ENCODE assay signal across 9 mouse cellular contexts in genomic region chr4:140788983-140789382, GRCm38 (mm10). TPM values are rescaled to one million over a fixed set of nuclear protein-coding genes. Genes with fewer than 3 reads are reported as not detected.
DNase-seq lines count a peak whose midpoint lies in the region; ATAC-seq and TF ChIP-seq lines count a peak whose summit lies in the region.
"Had no signal": no experiment of that assay in that cellular context is flagged by ENCODE, and none has a peak within 500 bp of the region (broad histone marks: within the 10 kb centered on the region; RNA-seq: fewer than 3 reads in every experiment).

No protein-coding gene starts in this region.

- no peak; the same call in 1 of the 2 replicates for ATAC-seq in erythroid progenitor cell, adult 5-6 weeks (replicated peaks; ENCODE audit: low FRiP score, poor library complexity, severe bottlenecking)

- H3K4me1 ChIP-seq in embryonic fibroblast, embryonic 13.5 days (ENCODE audit: control insufficient read depth, insufficient read depth, low read length) = no peaks in the 10 kb centered on the region

- TF ChIP-seq POLR2A in embryonic fibroblast, embryonic 13.5 days (IDR thresholded peaks at IDR 0.05; ENCODE audit: low read depth, low read length) = no peak

- peak; percentile 74; the same call in 1 of the 2 replicates for TF ChIP-seq CTCF in embryonic fibroblast, embryonic 13.5 days (IDR thresholded peaks at IDR 0.05; ENCODE audit: borderline replicate concordance, insufficient read depth, low read length)

- H3K27ac ChIP-seq in embryonic fibroblast, embryonic 13.5 days (ENCODE audit: insufficient read depth, low read length) = no peak overlapping the region

- peak; percentile 79 for DNase-seq in 3T3-L1 (ENCODE audit: low read depth, low spot score)
- DNase-seq in B cell, adult 2 months = peak; percentile 84 to 86
- DNase-seq in adrenal gland, postnatal 36 days = peak; percentile 73 to 75
- peak; percentile 47 to 82 for DNase-seq in kidney, adult 8-10 months
- DNase-seq in lung, adult 18-20 months = peak; percentile 58 to 63
- peak; percentile 57 for DNase-seq in right cerebral cortex, postnatal 4 days

- H3K4me3 ChIP-seq in embryonic fibroblast, embryonic 13.5 days (ENCODE audit: insufficient read depth, low read length) = no peak overlapping the region

RNA-seq across cellular contexts. Expression of gene Padi4, which starts 14.9 kb away (rescaled TPM):
- under 1 TPM; 0.23 to 0.63 TPM for total RNA-seq in adrenal gland, postnatal 36 days (2021)
- not detected in 2 replicates for polyA plus RNA-seq in embryonic fibroblast, embryonic 13.5 days (2011; ENCODE audit: insufficient read length, low read depth, missing spikeins)
- 8.0 and 15.1 TPM in 2 replicates for total RNA-seq in erythroid progenitor cell, adult 5-6 weeks (2015; ENCODE audit: low replicate concordance)
- 4.1 and 15.1 TPM in 2 replicates for total RNA-seq in erythroid progenitor cell, adult 5-6 weeks (2017; ENCODE audit: low replicate concordance)

RNA-seq across cellular contexts. Expression of gene Padi3, which starts 21.5 kb away (rescaled TPM):
- total RNA-seq in adrenal gland, postnatal 36 days (2021) = not detected
- not detected in 2 replicates for polyA plus RNA-seq in embryonic fibroblast, embryonic 13.5 days (2011; ENCODE audit: insufficient read length, low read depth, missing spikeins)
- not detected in 2 replicates for total RNA-seq in erythroid progenitor cell, adult 5-6 weeks (2015; ENCODE audit: low replicate concordance)
- total RNA-seq in erythroid progenitor cell, adult 5-6 weeks (2017; ENCODE audit: low replicate concordance) = not detected in 2 replicates

RNA-seq across cellular contexts. Expression of gene Padi6, which starts 46.5 kb away (rescaled TPM):
- total RNA-seq in adrenal gland, postnatal 36 days (2021) = not detected
- polyA plus RNA-seq in embryonic fibroblast, embryonic 13.5 days (2011; ENCODE audit: insufficient read length, low read depth, missing spikeins) = not detected in 2 replicates
- not detected in 2 replicates for total RNA-seq in erythroid progenitor cell, adult 5-6 weeks (2015; ENCODE audit: low replicate concordance)
- total RNA-seq in erythroid progenitor cell, adult 5-6 weeks (2017; ENCODE audit: low replicate concordance) = not detected in 2 replicates
- total RNA-seq: hematopoietic stem cell, adult 5-6 weeks had no signal

RNA-seq across cellular contexts. Expression of gene Padi1, which starts 56.6 kb away (rescaled TPM):
- total RNA-seq in adrenal gland, postnatal 36 days (2021) = not detected
- polyA plus RNA-seq in embryonic fibroblast, embryonic 13.5 days (2011; ENCODE audit: insufficient read length, low read depth, missing spikeins) = not detected in 2 replicates
- not detected in 2 replicates for total RNA-seq in erythroid progenitor cell, adult 5-6 weeks (2015; ENCODE audit: low replicate concordance)
- not detected in 2 replicates for total RNA-seq in erythroid progenitor cell, adult 5-6 weeks (2017; ENCODE audit: low replicate concordance)
